Mouse (Mus musculus) heart, adult 2 months (tissue): ENCODE measurements around the gene Glis2.

Experiments used
- CTCF ChIP-seq: fragments of 200-600 bp; IDR thresholded peaks from 2 replicates; pipeline ENCODE4 v1.8.1; 2022; ENCODE audit warnings: antibody characterized with exemption, mild to moderate bottlenecking, moderate library complexity
- EP300 ChIP-seq: fragments of 200-500 bp; IDR thresholded peaks from 2 replicates; pipeline ENCODE4 v1.6.1; 2011; ENCODE audit warnings: low read depth, low read length, control low read depth; ENCODE audit not compliant: insufficient read depth
- POLR2A ChIP-seq: fragments of 200-500 bp; IDR thresholded peaks from 2 replicates; pipeline ENCODE4 v1.6.1; 2011; ENCODE audit warnings: mild to moderate bottlenecking, low read depth, low read length, control low read depth; ENCODE audit not compliant: insufficient read depth

GRCm38 (mm10) chr16:4567912-4568311, 26.6 kb upstream of the Glis2 start:
- TF ChIP-seq CTCF (peak; percentile 96), POLR2A (no peak), EP300 (peak; percentile 92)
